Mouse (Mus musculus): Measurements from ENCODE around the gene Ppp2r5e. TPM values are rescaled to one million over a fixed set of nuclear protein-coding genes. Genes with fewer than 3 reads are reported as not detected.

The Ppp2r5e gene
- polyA plus RNA-seq, 1 experiment, result 17.3 TPM

DNA sequence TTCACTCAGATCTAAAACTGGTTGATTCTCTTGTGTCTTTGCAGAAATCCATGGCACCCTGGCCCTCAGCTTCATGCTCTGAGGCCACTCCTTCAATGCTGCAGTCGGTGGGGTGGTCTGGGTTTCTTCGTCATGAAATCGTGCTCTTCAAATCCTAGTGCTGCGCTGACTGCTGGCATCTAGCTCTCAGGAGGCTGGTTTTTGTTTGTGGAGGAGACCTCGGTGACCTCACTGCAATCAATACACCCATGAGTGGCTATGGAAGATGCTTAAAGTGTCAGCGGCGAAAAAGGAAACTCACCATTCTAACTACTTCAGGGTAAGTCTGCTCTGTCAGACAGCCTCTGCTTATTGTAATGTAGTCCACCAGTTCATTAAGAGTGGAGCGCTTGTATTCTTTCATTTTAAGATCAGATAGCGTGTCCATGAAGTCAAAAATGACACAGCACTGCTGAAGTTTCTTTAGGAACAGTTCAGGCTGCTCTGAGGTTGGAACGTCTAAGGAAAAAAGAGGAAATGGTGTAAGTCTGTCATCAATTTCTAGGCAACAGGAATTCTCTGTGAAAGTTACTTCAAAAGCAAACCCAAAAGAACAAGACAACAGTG is 80.6 kb downstream of the Ppp2r5e start:
- no peaks in the 10 kb centered on the region for H3K27me3 ChIP-seq (replicated peaks; ENCODE audit: control insufficient read depth, insufficient read depth, low read length)
- H3K4me3 ChIP-seq (ENCODE audit: insufficient read depth, low read depth, low read length), result no peak overlapping the region
- no peak for TF ChIP-seq POLR2A (IDR thresholded peaks at IDR 0.05; ENCODE audit: low read depth, low read length)
- TF ChIP-seq CTCF (conservative IDR thresholded peaks at IDR 0.05; ENCODE audit: insufficient read depth, insufficient read length, low read depth, low read length), result no peak
- peaks cover 2% of the 10 kb centered on the region; the same call in 1 of the 2 replicates for H3K4me1 ChIP-seq (ENCODE audit: control insufficient read depth, insufficient read depth, low read length)
- no peaks in the 10 kb centered on the region; the same call in 1 of the 2 replicates for H3K36me3 ChIP-seq (ENCODE audit: control insufficient read depth, insufficient read depth, low read length)
- no peak overlapping the region for H3K27ac ChIP-seq (ENCODE audit: insufficient read depth, low read depth, low read length)
- WGBS, result 50% methylated on average over 10 of the region's 10 CpGs
- DNase-seq, result no peak

DNA sequence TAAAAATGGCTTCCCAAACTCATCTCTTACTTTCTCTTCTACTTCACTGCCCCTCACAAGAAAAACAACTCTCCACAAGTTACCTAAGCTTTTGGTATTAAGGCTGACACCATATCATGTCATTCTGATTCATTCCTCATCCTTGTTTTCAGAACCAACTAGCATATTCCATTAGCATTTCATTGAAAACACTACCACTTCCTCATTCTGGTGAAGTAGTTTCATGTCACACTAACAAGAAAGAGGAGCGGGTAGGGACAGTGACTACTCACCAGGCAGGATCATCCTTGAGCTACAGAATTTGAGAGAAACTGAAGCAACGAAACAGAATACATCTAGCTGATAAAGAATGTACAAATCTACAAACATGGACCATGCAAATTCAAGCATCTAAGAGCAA is 84.5 kb downstream of the Ppp2r5e start:
- Histone ChIP-seq H3K4me1 (ENCODE audit: control insufficient read depth, insufficient read depth, low read length) (no peaks in the 10 kb centered on the region; the same call in 1 of the 2 replicates), H3K27ac (ENCODE audit: insufficient read depth, low read depth, low read length) (no peak overlapping the region), H3K36me3 (ENCODE audit: control insufficient read depth, insufficient read depth, low read length) (no peaks in the 10 kb centered on the region; the same call in 1 of the 2 replicates), H3K27me3 (replicated peaks; ENCODE audit: control insufficient read depth, insufficient read depth, low read length) (no peaks in the 10 kb centered on the region), H3K4me3 (ENCODE audit: insufficient read depth, low read depth, low read length) (no peak overlapping the region)
- WGBS, result 98% methylated on average over 2 of the region's 2 CpGs
- TF ChIP-seq POLR2A (IDR thresholded peaks at IDR 0.05; ENCODE audit: low read depth, low read length) (no peak), CTCF (conservative IDR thresholded peaks at IDR 0.05; ENCODE audit: insufficient read depth, insufficient read length, low read depth, low read length) (no peak)
- DNase-seq, result no peak

DNA sequence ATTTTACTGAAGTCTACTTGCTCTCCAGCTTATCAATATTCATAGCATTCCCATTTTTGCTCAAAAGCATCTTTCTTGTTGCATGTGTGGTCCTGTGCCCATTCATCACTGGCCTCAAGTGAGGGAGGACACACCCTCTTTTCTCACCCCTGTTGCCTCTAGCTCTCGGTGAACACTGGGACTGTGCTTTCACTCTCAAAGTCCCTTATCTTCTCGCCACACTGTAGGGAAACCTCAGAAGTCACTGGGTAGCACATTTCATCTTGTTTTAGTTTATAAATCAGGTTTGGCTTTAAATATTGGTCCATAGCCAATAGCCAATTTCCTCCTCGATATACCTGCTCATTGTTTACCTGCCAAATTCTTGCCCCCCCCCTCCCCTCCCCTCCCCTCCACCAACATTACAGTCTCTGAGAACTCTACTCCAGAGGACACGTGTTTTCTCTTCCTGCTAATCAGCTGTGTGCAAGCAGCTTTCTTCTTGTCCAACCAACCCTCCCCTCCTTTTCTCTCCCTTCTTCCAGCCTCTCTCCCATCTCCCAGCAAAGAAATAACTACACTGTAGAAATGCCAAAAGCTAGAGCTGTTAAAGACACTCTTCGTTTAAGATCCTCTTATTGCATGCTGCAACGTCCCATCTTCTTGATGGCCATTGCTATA is 90.9 kb downstream of the Ppp2r5e start:
- TF ChIP-seq CTCF (conservative IDR thresholded peaks at IDR 0.05; ENCODE audit: insufficient read depth, insufficient read length, low read depth, low read length) (no peak), POLR2A (IDR thresholded peaks at IDR 0.05; ENCODE audit: low read depth, low read length) (no peak)
- no peak for DNase-seq
- Histone ChIP-seq H3K4me3 (ENCODE audit: insufficient read depth, low read depth, low read length) (no peak overlapping the region), H3K36me3 (ENCODE audit: control insufficient read depth, insufficient read depth, low read length) (no peaks in the 10 kb centered on the region), H3K27me3 (replicated peaks; ENCODE audit: control insufficient read depth, insufficient read depth, low read length) (no peaks in the 10 kb centered on the region), H3K4me1 (ENCODE audit: control insufficient read depth, insufficient read depth, low read length) (no peaks in the 10 kb centered on the region), H3K27ac (ENCODE audit: insufficient read depth, low read depth, low read length) (no peak overlapping the region)
- WGBS, result 74% methylated on average over 6 of the region's 6 CpGs

DNA sequence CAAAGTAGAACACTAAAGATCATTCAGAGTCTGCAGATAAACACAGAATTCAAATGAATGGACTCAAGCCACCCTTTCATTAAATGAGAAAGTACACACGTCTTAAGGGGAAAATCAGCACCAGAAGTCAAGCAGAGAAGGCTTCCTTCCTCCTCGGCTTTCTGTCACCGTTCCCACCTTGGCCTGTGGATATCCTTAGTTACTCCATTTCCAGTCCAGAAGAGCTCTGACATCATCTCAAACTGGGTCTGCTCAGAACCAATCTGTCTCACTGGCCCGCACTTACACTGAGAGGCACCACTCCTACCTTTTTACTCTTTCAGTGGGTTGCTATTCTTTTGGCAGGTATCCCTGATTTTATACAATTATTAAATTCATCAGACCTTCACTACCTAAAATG is 93.4 kb downstream of the Ppp2r5e start:
- TF ChIP-seq POLR2A (IDR thresholded peaks at IDR 0.05; ENCODE audit: low read depth, low read length) (no peak), CTCF (conservative IDR thresholded peaks at IDR 0.05; ENCODE audit: insufficient read depth, insufficient read length, low read depth, low read length) (no peak)
- no peaks in the 10 kb centered on the region for H3K27me3 ChIP-seq (replicated peaks; ENCODE audit: control insufficient read depth, insufficient read depth, low read length)
- no peaks in the 10 kb centered on the region for H3K36me3 ChIP-seq (ENCODE audit: control insufficient read depth, insufficient read depth, low read length)
- no peak overlapping the region for H3K4me3 ChIP-seq (ENCODE audit: insufficient read depth, low read depth, low read length)
- no peak overlapping the region for H3K27ac ChIP-seq (ENCODE audit: insufficient read depth, low read depth, low read length)
- H3K4me1 ChIP-seq (ENCODE audit: control insufficient read depth, insufficient read depth, low read length), result peaks cover 5% of the 10 kb centered on the region; the same call in 1 of the 2 replicates
- 73% methylated on average over 4 of the region's 4 CpGs for WGBS
- no peak for DNase-seq

DNA sequence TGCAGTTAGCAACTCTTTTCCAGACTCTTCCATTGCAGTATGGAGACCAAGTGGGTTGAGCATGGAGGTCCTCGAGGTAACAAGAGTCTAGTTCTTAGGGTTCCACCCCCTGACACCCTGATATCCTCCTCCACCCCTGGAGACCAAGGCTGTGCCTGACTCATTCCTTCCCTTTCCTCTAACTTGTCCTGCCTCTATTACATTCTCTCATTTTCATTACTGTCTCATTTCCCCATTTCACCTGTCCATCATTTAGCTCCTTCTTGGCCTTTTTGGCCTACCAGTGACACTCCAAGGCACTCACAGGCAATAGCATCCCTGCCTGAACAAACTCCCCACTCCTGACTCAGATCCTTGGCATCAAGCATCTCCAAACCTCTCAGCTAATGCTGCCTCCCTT is 98.3 kb downstream of the Ppp2r5e start:
- H3K4me1 ChIP-seq (ENCODE audit: control insufficient read depth, insufficient read depth, low read length), result peaks cover 15% of the 10 kb centered on the region; the same call in 1 of the 2 replicates
- TF ChIP-seq CTCF (conservative IDR thresholded peaks at IDR 0.05; ENCODE audit: insufficient read depth, insufficient read length, low read depth, low read length) (no peak), POLR2A (IDR thresholded peaks at IDR 0.05; ENCODE audit: low read depth, low read length) (no peak)
- H3K36me3 ChIP-seq (ENCODE audit: control insufficient read depth, insufficient read depth, low read length), result no peaks in the 10 kb centered on the region
- WGBS, result 90% methylated on average over 1 of the region's 1 CpGs
- H3K27me3 ChIP-seq (replicated peaks; ENCODE audit: control insufficient read depth, insufficient read depth, low read length), result no peaks in the 10 kb centered on the region
- no peak for DNase-seq
- H3K4me3 ChIP-seq (ENCODE audit: insufficient read depth, low read depth, low read length), result no peak overlapping the region
- no peak overlapping the region for H3K27ac ChIP-seq (ENCODE audit: insufficient read depth, low read depth, low read length)

DNA sequence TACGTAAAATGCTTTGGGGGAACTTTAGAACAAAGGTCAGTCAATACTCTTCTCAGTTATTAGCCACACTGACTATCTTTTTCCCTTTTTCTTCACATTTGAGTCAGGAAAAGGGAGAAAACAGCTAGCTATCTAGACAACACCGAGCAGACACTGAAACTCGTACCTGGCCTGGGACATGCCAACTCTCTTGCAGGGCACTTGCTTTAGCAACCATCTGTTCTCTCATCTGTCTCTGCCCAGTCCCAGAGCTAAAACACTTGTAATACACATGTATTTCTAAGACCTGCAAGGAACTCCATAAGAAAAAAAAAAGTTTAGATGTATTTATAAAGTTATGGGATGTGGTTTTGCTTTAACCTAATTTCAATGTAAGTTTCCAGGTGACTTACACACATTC is 100.4 kb downstream of the Ppp2r5e start:
- H3K36me3 ChIP-seq (ENCODE audit: control insufficient read depth, insufficient read depth, low read length), result no peaks in the 10 kb centered on the region
- H3K27me3 ChIP-seq (replicated peaks; ENCODE audit: control insufficient read depth, insufficient read depth, low read length), result no peaks in the 10 kb centered on the region
- DNase-seq, result no peak
- no peak overlapping the region for H3K4me3 ChIP-seq (ENCODE audit: insufficient read depth, low read depth, low read length)
- H3K27ac ChIP-seq (ENCODE audit: insufficient read depth, low read depth, low read length), result peak overlapping the region; percentile 52; the same call in 1 of the 2 replicates
- H3K4me1 ChIP-seq (ENCODE audit: control insufficient read depth, insufficient read depth, low read length), result peaks cover 18% of the 10 kb centered on the region; the same call in 1 of the 2 replicates
- TF ChIP-seq CTCF (conservative IDR thresholded peaks at IDR 0.05; ENCODE audit: insufficient read depth, insufficient read length, low read depth, low read length) (no peak), POLR2A (IDR thresholded peaks at IDR 0.05; ENCODE audit: low read depth, low read length) (no peak)
- 63% methylated on average over 3 of the region's 3 CpGs for WGBS

DNA sequence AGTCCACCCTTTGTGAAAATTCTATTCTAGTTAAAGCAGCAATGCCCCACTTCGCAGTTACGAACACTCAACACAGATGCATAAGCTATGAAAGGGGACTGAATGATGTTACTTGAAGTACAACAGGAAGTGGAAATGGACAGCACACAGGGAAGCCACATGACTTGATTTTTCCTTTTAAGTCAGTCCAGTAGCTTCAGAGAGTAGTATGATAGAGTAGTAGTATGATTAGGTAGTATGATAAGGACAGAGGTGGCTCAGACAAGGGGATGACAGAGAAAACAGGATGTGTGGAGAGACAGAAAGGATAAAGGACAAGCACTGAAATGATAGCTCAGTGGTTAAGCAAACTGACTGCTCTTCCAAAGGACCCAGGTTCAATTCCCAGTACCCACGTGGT is 101.4 kb downstream of the Ppp2r5e start:
- no peak for TF ChIP-seq POLR2A (IDR thresholded peaks at IDR 0.05; ENCODE audit: low read depth, low read length)
- TF ChIP-seq CTCF (conservative IDR thresholded peaks at IDR 0.05; ENCODE audit: insufficient read depth, insufficient read length, low read depth, low read length), result no peak
- DNase-seq, result no peak
- WGBS, result 85% methylated on average over 3 of the region's 3 CpGs
- H3K27ac ChIP-seq (ENCODE audit: insufficient read depth, low read depth, low read length), result no peak overlapping the region
- H3K4me3 ChIP-seq (ENCODE audit: insufficient read depth, low read depth, low read length), result no peak overlapping the region
- no peaks in the 10 kb centered on the region for H3K27me3 ChIP-seq (replicated peaks; ENCODE audit: control insufficient read depth, insufficient read depth, low read length)
- H3K36me3 ChIP-seq (ENCODE audit: control insufficient read depth, insufficient read depth, low read length), result no peaks in the 10 kb centered on the region
- peaks cover 18% of the 10 kb centered on the region; the same call in 1 of the 2 replicates for H3K4me1 ChIP-seq (ENCODE audit: control insufficient read depth, insufficient read depth, low read length)

Measured in kidney, adult 2 months (tissue).